14 mouse cellular contexts compared by ENCODE assay signal in the genomic region with DNA sequence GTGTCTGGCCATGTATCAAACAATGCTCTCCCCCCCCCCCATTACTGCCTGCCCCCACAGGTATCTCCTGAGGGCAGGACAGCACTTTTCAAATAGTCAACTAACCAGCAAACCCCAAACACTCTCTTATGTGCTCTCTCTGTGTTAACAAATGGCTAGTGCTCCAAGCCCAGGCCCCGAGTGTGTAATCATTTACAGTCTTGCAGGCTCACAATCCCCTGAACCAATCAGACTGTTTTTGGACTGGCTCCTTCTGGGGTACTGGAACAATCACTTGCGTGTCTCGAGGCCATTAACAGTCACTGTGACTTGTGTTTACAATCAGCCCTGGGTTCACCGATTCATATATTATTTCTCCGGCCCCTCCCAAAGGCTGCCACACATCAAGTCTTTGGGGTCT. TPM values are rescaled to one million over a fixed set of nuclear protein-coding genes. Genes with fewer than 3 reads are reported as not detected.
DNase-seq lines count a peak whose midpoint lies in the region; ATAC-seq and TF ChIP-seq lines count a peak whose summit lies in the region.
"Had no signal": no experiment of that assay in that cellular context is flagged by ENCODE, and none has a peak within 500 bp of the region (broad histone marks: within the 10 kb centered on the region; RNA-seq: fewer than 3 reads in every experiment).

No protein-coding gene starts in this region.

- H3K27ac ChIP-seq in hindbrain, embryonic 10.5 days = peak overlapping the region; percentile 91
- no peak overlapping the region for H3K27ac ChIP-seq in hindbrain, embryonic 16.5 days (ENCODE audit: low read depth, low read length)
- H3K27ac ChIP-seq in midbrain, embryonic 14.5 days (replicated peaks; ENCODE audit: low read depth, low read length) = 0 out of 2 replicates have a peak overlapping the region, but pooled peaks have one; percentile 13
- no peak overlapping the region for H3K27ac ChIP-seq in midbrain, embryonic 13.5 days
- peak overlapping the region; percentile 54; the same call in 1 of the 2 replicates for H3K27ac ChIP-seq in kidney, postnatal 0 days
- H3K27ac ChIP-seq: liver, embryonic 13.5 days had no signal

- 69% methylated on average over 5 of the region's 5 CpGs for WGBS in hindbrain, embryonic 10.5 days
- 45% methylated on average over 5 of the region's 5 CpGs for WGBS in hindbrain, embryonic 16.5 days
- 61% methylated on average over 5 of the region's 5 CpGs for WGBS in midbrain, embryonic 14.5 days
- WGBS in midbrain, embryonic 13.5 days = 72% methylated on average over 5 of the region's 5 CpGs
- 42% methylated on average over 5 of the region's 5 CpGs for WGBS in kidney, postnatal 0 days

- no peak overlapping the region for H3K4me2 ChIP-seq in hindbrain, embryonic 16.5 days (ENCODE audit: low read length)
- H3K4me2 ChIP-seq in midbrain, embryonic 14.5 days (ENCODE audit: low read length) = no peak overlapping the region
- no peak overlapping the region for H3K4me2 ChIP-seq in midbrain, embryonic 13.5 days (replicated peaks)
- H3K4me2 ChIP-seq in kidney, postnatal 0 days (ENCODE audit: low read length) = peak overlapping the region; percentile 49; the same call in 1 of the 2 replicates

- no peaks in the 10 kb centered on the region for H3K36me3 ChIP-seq in hindbrain, embryonic 10.5 days
- no peaks in the 10 kb centered on the region for H3K36me3 ChIP-seq in hindbrain, embryonic 16.5 days (ENCODE audit: control insufficient read depth, insufficient read depth, low read length)
- no peaks in the 10 kb centered on the region for H3K36me3 ChIP-seq in midbrain, embryonic 14.5 days (ENCODE audit: control insufficient read depth, insufficient read depth, low read length)
- H3K36me3 ChIP-seq in midbrain, embryonic 13.5 days = no peaks in the 10 kb centered on the region
- no peaks in the 10 kb centered on the region for H3K36me3 ChIP-seq in kidney, postnatal 0 days (ENCODE audit: insufficient read depth, low read length)
- H3K36me3 ChIP-seq: liver, embryonic 13.5 days had no signal

- no peak for DNase-seq in hindbrain, embryonic 10.5 days (ENCODE audit: low spot score)
- no peak for DNase-seq in midbrain, embryonic 14.5 days
- no peak for DNase-seq in kidney, postnatal 0 days (ENCODE audit: low spot score)
- peak; percentile 43 for DNase-seq in yolk sac, embryonic 10.5 days (ENCODE audit: low spot score)
- DNase-seq in urinary bladder, postnatal 10 days (ENCODE audit: low spot score) = no peak
- no peak for DNase-seq in embryo, embryonic 10.5 days (ENCODE audit: low spot score)
- DNase-seq: cerebellum, adult 11-12 months; liver, embryonic 13.5 days; right cerebral cortex, postnatal 25 days; thymus, adult 2 months had no signal

- no peak overlapping the region for H3K9ac ChIP-seq in hindbrain, embryonic 16.5 days (ENCODE audit: low read depth, low read length)
- H3K9ac ChIP-seq in midbrain, embryonic 14.5 days (replicated peaks; ENCODE audit: low read length) = no peak overlapping the region
- no peak overlapping the region for H3K9ac ChIP-seq in midbrain, embryonic 13.5 days (replicated peaks)
- H3K9ac ChIP-seq in kidney, postnatal 0 days (ENCODE audit: low read depth, low read length) = no peak overlapping the region
- H3K9ac ChIP-seq: liver, embryonic 13.5 days had no signal

- TF ChIP-seq CTCF in kidney, postnatal 0 days (IDR thresholded peaks at IDR 0.05; ENCODE audit: low read depth) = no peak

- no peaks in the 10 kb centered on the region for H3K9me3 ChIP-seq in hindbrain, embryonic 10.5 days
- no peaks in the 10 kb centered on the region for H3K9me3 ChIP-seq in hindbrain, embryonic 16.5 days (ENCODE audit: control insufficient read depth, low read length)
- no peaks in the 10 kb centered on the region for H3K9me3 ChIP-seq in midbrain, embryonic 14.5 days (ENCODE audit: control insufficient read depth, low read length)
- H3K9me3 ChIP-seq in midbrain, embryonic 13.5 days = no peaks in the 10 kb centered on the region
- H3K9me3 ChIP-seq in kidney, postnatal 0 days (replicated peaks; ENCODE audit: low read length) = no peaks in the 10 kb centered on the region
- H3K9me3 ChIP-seq: liver, embryonic 13.5 days had no signal

- peaks cover 8% of the 10 kb centered on the region; the same call in 1 of the 2 replicates for H3K27me3 ChIP-seq in hindbrain, embryonic 10.5 days (ENCODE audit: insufficient read depth, poor library complexity, severe bottlenecking)
- no peaks in the 10 kb centered on the region for H3K27me3 ChIP-seq in hindbrain, embryonic 16.5 days (replicated peaks; ENCODE audit: control insufficient read depth, insufficient read depth, low read length)
- no peaks in the 10 kb centered on the region for H3K27me3 ChIP-seq in midbrain, embryonic 14.5 days (ENCODE audit: control insufficient read depth, insufficient read depth, low read length)
- no peaks in the 10 kb centered on the region for H3K27me3 ChIP-seq in midbrain, embryonic 13.5 days
- no peaks in the 10 kb centered on the region for H3K27me3 ChIP-seq in kidney, postnatal 0 days (ENCODE audit: insufficient read depth, low read length)

- H3K4me3 ChIP-seq in hindbrain, embryonic 10.5 days = peak overlapping the region; percentile 50
- no peak overlapping the region for H3K4me3 ChIP-seq in hindbrain, embryonic 16.5 days (ENCODE audit: low read length)
- H3K4me3 ChIP-seq in midbrain, embryonic 14.5 days (replicated peaks; ENCODE audit: low read depth, low read length) = no peak overlapping the region
- H3K4me3 ChIP-seq in midbrain, embryonic 13.5 days (replicated peaks) = no peak overlapping the region
- no peak overlapping the region for H3K4me3 ChIP-seq in kidney, postnatal 0 days (replicated peaks; ENCODE audit: low read depth, low read length)
- H3K4me3 ChIP-seq: liver, embryonic 13.5 days had no signal

- H3K4me1 ChIP-seq in hindbrain, embryonic 10.5 days (replicated peaks) = peaks cover 85% of the 10 kb centered on the region
- H3K4me1 ChIP-seq in hindbrain, embryonic 16.5 days (ENCODE audit: control insufficient read depth, insufficient read depth, low read depth, low read length) = peaks cover 10% of the 10 kb centered on the region
- peaks cover 20% of the 10 kb centered on the region; the same call in 1 of the 2 replicates for H3K4me1 ChIP-seq in midbrain, embryonic 14.5 days (ENCODE audit: control insufficient read depth, insufficient read depth, low read length)
- H3K4me1 ChIP-seq in midbrain, embryonic 13.5 days (replicated peaks) = peaks cover 49% of the 10 kb centered on the region
- peaks cover 18% of the 10 kb centered on the region for H3K4me1 ChIP-seq in kidney, postnatal 0 days (replicated peaks; ENCODE audit: insufficient read depth, low read length)

- ATAC-seq in hindbrain, embryonic 16.5 days = no peak
- no peak for ATAC-seq in midbrain, embryonic 14.5 days (ENCODE audit: low FRiP score, low TSS enrichment)
- ATAC-seq in midbrain, embryonic 13.5 days = no peak
- ATAC-seq in kidney, postnatal 0 days (replicated peaks; ENCODE audit: low FRiP score, low read depth) = peak; percentile 47; the same call in 1 of the 2 replicates
- ATAC-seq: forebrain, embryonic 14.5 days had no signal

RNA-seq across cellular contexts. Expression of gene Ccdc182, which starts 1.4 kb away (rescaled TPM):
- 7.9 and 11.8 TPM in 2 replicates for polyA plus RNA-seq in hindbrain, embryonic 10.5 days (2016; fragmentation: Nextera tagmentation; extraction: Ambion mirVana)
- 0.13 TPM in 1 of 2 replicates, not detected in the other for polyA plus RNA-seq in hindbrain, embryonic 16.5 days (2015; fragmentation: Nextera tagmentation; extraction: Ambion mirVana)
- 0.30 and 0.59 TPM in 2 replicates for polyA plus RNA-seq in midbrain, embryonic 14.5 days (2014; fragmentation: Nextera tagmentation; extraction: Ambion mirVana)
- 0.82 and 1.6 TPM in 2 replicates for polyA plus RNA-seq in midbrain, embryonic 13.5 days (2015; fragmentation: Nextera tagmentation; extraction: Ambion mirVana)
- 4.2 TPM in 2 replicates for polyA plus RNA-seq in kidney, postnatal 0 days (2015; fragmentation: Nextera tagmentation; extraction: Ambion mirVana)
- polyA plus RNA-seq: cortical plate, adult 2 months; liver, embryonic 13.5 days; thymus, adult 2 months had no signal

Comparison
In these comparisons a context has a peak if more than half of its experiments do, and no peak if none do; other contexts are left out.
1. H3K27ac ChIP-seq: peak in hindbrain, embryonic 10.5 days (single experiment), midbrain, embryonic 14.5 days (single experiment) and kidney, postnatal 0 days (single experiment); none in hindbrain, embryonic 16.5 days (single experiment) and midbrain, embryonic 13.5 days (single experiment).